Mouse (Mus musculus) testis, adult 2 months (tissue): ENCODE results near the gene Pcca.

Experiments used
- CTCF ChIP-seq: fragments of 200-500 bp; IDR thresholded peaks from 2 replicates; pipeline ENCODE4 v1.5.1; 2012; ENCODE audit warnings: low read depth, mild to moderate bottlenecking, inconsistent platforms, low read length, moderate library complexity; ENCODE audit not compliant: control insufficient read depth, insufficient read depth, insufficient replicate concordance
- POLR2A ChIP-seq: fragments of 200-500 bp; IDR thresholded peaks from 2 replicates; pipeline ENCODE4 v1.6.1; 2012; ENCODE audit warnings: low read depth, mild to moderate bottlenecking, inconsistent platforms, low read length, moderate library complexity; ENCODE audit not compliant: control insufficient read depth

- no peak for TF ChIP-seq CTCF
- TF ChIP-seq POLR2A, result no peak
Observed at GRCm38 (mm10) chr14:122574064-122574751, 40.1 kb downstream of the Pcca start.
